Mouse (Mus musculus): ENCODE results near the gene Cryba4. TPM values are rescaled to one million over a fixed set of nuclear protein-coding genes. Genes with fewer than 3 reads are reported as not detected.

Gene Cryba4
- polyA plus RNA-seq, 1 experiment = 0.61 TPM

GRCm38 (mm10) chr5:112280863-112281660, 28.7 kb upstream of the Cryba4 start:
- TF ChIP-seq POLR2A (IDR thresholded peaks at IDR 0.05; ENCODE audit: control insufficient read depth, low read depth, low read length) (no peak), CTCF (IDR thresholded peaks at IDR 0.05; ENCODE audit: control insufficient read depth, insufficient read depth, insufficient replicate concordance, low read depth, low read length) (no peak)
- no peak overlapping the region for H3K4me3 ChIP-seq (ENCODE audit: control insufficient read depth, low read depth, low read length)
- peaks cover 5% of the 10 kb centered on the region for H3K4me1 ChIP-seq (ENCODE audit: control insufficient read depth, insufficient read depth, low read length)
- H3K27me3 ChIP-seq (ENCODE audit: control insufficient read depth, insufficient read depth, low read length) = no peaks in the 10 kb centered on the region
- no peaks in the 10 kb centered on the region for H3K36me3 ChIP-seq (ENCODE audit: control insufficient read depth, insufficient read depth, low read length)
- H3K27ac ChIP-seq (ENCODE audit: control insufficient read depth, insufficient read depth, low read depth, low read length) = no peak overlapping the region

- no peaks in the 10 kb centered on the region for H3K27me3 ChIP-seq (ENCODE audit: control insufficient read depth, insufficient read depth, low read length)
- TF ChIP-seq POLR2A (IDR thresholded peaks at IDR 0.05; ENCODE audit: control insufficient read depth, low read depth, low read length) (no peak), CTCF (IDR thresholded peaks at IDR 0.05; ENCODE audit: control insufficient read depth, insufficient read depth, insufficient replicate concordance, low read depth, low read length) (no peak)
- peaks cover 5% of the 10 kb centered on the region for H3K4me1 ChIP-seq (ENCODE audit: control insufficient read depth, insufficient read depth, low read length)
- no peaks in the 10 kb centered on the region for H3K36me3 ChIP-seq (ENCODE audit: control insufficient read depth, insufficient read depth, low read length)
- no peak overlapping the region for H3K4me3 ChIP-seq (ENCODE audit: control insufficient read depth, low read depth, low read length)
- no peak overlapping the region for H3K27ac ChIP-seq (ENCODE audit: control insufficient read depth, insufficient read depth, low read depth, low read length)
Measured at GRCm38 (mm10) chr5:112280151-112280550, 27.8 kb upstream of the Cryba4 start.

- Histone ChIP-seq H3K27ac (ENCODE audit: control insufficient read depth, insufficient read depth, low read depth, low read length) (no peak overlapping the region), H3K4me3 (ENCODE audit: control insufficient read depth, low read depth, low read length) (no peak overlapping the region), H3K4me1 (ENCODE audit: control insufficient read depth, insufficient read depth, low read length) (peaks cover 5% of the 10 kb centered on the region), H3K36me3 (ENCODE audit: control insufficient read depth, insufficient read depth, low read length) (no peaks in the 10 kb centered on the region), H3K27me3 (ENCODE audit: control insufficient read depth, insufficient read depth, low read length) (no peaks in the 10 kb centered on the region)
- no peak for TF ChIP-seq CTCF (IDR thresholded peaks at IDR 0.05; ENCODE audit: control insufficient read depth, insufficient read depth, insufficient replicate concordance, low read depth, low read length)
- no peak for TF ChIP-seq POLR2A (IDR thresholded peaks at IDR 0.05; ENCODE audit: control insufficient read depth, low read depth, low read length)
Measured at GRCm38 (mm10) chr5:112279181-112280021, 27.1 kb upstream of the Cryba4 start.

GRCm38 (mm10) chr5:112277906-112278470, 25.7 kb upstream of the Cryba4 start:
- Histone ChIP-seq H3K27me3 (ENCODE audit: control insufficient read depth, insufficient read depth, low read length) (no peaks in the 10 kb centered on the region), H3K27ac (ENCODE audit: control insufficient read depth, insufficient read depth, low read depth, low read length) (no peak overlapping the region), H3K4me1 (ENCODE audit: control insufficient read depth, insufficient read depth, low read length) (peaks cover 5% of the 10 kb centered on the region), H3K36me3 (ENCODE audit: control insufficient read depth, insufficient read depth, low read length) (no peaks in the 10 kb centered on the region), H3K4me3 (ENCODE audit: control insufficient read depth, low read depth, low read length) (no peak overlapping the region)
- no peak for TF ChIP-seq POLR2A (IDR thresholded peaks at IDR 0.05; ENCODE audit: control insufficient read depth, low read depth, low read length)
- no peak for TF ChIP-seq CTCF (IDR thresholded peaks at IDR 0.05; ENCODE audit: control insufficient read depth, insufficient read depth, insufficient replicate concordance, low read depth, low read length)

- H3K4me3 ChIP-seq (ENCODE audit: control insufficient read depth, low read depth, low read length) = peak overlapping the region; percentile 97
- H3K27me3 ChIP-seq (ENCODE audit: control insufficient read depth, insufficient read depth, low read length) = no peaks in the 10 kb centered on the region
- H3K4me1 ChIP-seq (ENCODE audit: control insufficient read depth, insufficient read depth, low read length) = peaks cover 5% of the 10 kb centered on the region
- H3K36me3 ChIP-seq (ENCODE audit: control insufficient read depth, insufficient read depth, low read length) = no peaks in the 10 kb centered on the region
- H3K27ac ChIP-seq (ENCODE audit: control insufficient read depth, insufficient read depth, low read depth, low read length) = peak overlapping the region; percentile 89
- TF ChIP-seq CTCF (IDR thresholded peaks at IDR 0.05; ENCODE audit: control insufficient read depth, insufficient read depth, insufficient replicate concordance, low read depth, low read length) (no peak), POLR2A (IDR thresholded peaks at IDR 0.05; ENCODE audit: control insufficient read depth, low read depth, low read length) (no peak)
Measured at GRCm38 (mm10) chr5:112276907-112277348, 24.6 kb upstream of the Cryba4 start.

GRCm38 (mm10) chr5:112276267-112276873, 24.1 kb upstream of the Cryba4 start, which contains the start of gene Tpst2:
Tpst2 (plus strand) TSS chr5:112276691.
- H3K4me1 ChIP-seq (ENCODE audit: control insufficient read depth, insufficient read depth, low read length) = peaks cover 5% of the 10 kb centered on the region
- peak within 1 kb of the TSS; percentile 97 for H3K4me3 ChIP-seq (ENCODE audit: control insufficient read depth, low read depth, low read length)
- H3K36me3 ChIP-seq (ENCODE audit: control insufficient read depth, insufficient read depth, low read length) = no peaks in the 10 kb centered on the region
- peak within 1 kb of the TSS; percentile 89 for H3K27ac ChIP-seq (ENCODE audit: control insufficient read depth, insufficient read depth, low read depth, low read length)
- no peaks in the 10 kb centered on the region for H3K27me3 ChIP-seq (ENCODE audit: control insufficient read depth, insufficient read depth, low read length)
- peak; percentile 58 for TF ChIP-seq POLR2A (IDR thresholded peaks at IDR 0.05; ENCODE audit: control insufficient read depth, low read depth, low read length)
- TF ChIP-seq CTCF (IDR thresholded peaks at IDR 0.05; ENCODE audit: control insufficient read depth, insufficient read depth, insufficient replicate concordance, low read depth, low read length) = no peak
